Mouse (Mus musculus) limb, embryonic 15.5 days (tissue): ENCODE results near the gene Snx6. TPM values are rescaled to one million over a fixed set of nuclear protein-coding genes. Genes with fewer than 3 reads are reported as not detected.
"Not testable (repeated sequence)": the region's sequence is repeated elsewhere in the genome, so short reads cannot be mapped to it uniquely, and the experiment has no call there.

Source experiments
- ATAC-seq: fragments of 200-750 bp; cut with Nextera tagmentation; 2 replicates; pipeline ENCODE4 v1.8.0; 2017; ENCODE audit warnings: low read depth, moderate TSS enrichment; ENCODE audit not compliant: insufficient number of reproducible peaks, low FRiP score, low TSS enrichment
- H3K27ac ChIP-seq: fragments of 300-500 bp; sonication (generic); 2 replicates; pipeline ENCODE4 v1.5.1; 2015; ENCODE audit warnings: moderate library complexity, mild to moderate bottlenecking, inconsistent platforms
- H3K27me3 ChIP-seq: fragments of 300-500 bp; sonication (generic); 2 replicates; pipeline ENCODE4 v1.6.1; 2015; ENCODE audit warnings: inconsistent platforms
- H3K36me3 ChIP-seq: fragments of 300-500 bp; sonication (generic); 2 replicates; pipeline ENCODE4 v1.6.1; 2015; ENCODE audit warnings: inconsistent platforms
- H3K4me1 ChIP-seq: fragments of 300-500 bp; sonication (generic); 2 replicates; pipeline ENCODE4 v1.6.1; 2015; ENCODE audit warnings: inconsistent platforms
- H3K4me2 ChIP-seq: fragments of 300-500 bp; sonication (generic); 2 replicates; pipeline ENCODE4 v1.6.1; 2015; ENCODE audit warnings: mild to moderate bottlenecking, inconsistent platforms
- H3K4me3 ChIP-seq: fragments of 300-500 bp; sonication (generic); 2 replicates; pipeline ENCODE4 v1.5.1; 2015; ENCODE audit warnings: mild to moderate bottlenecking, inconsistent platforms
- H3K9ac ChIP-seq: fragments of 300-500 bp; sonication (generic); 2 replicates; pipeline ENCODE4 v1.6.1; 2015; ENCODE audit warnings: inconsistent platforms
- H3K9me3 ChIP-seq: fragments of 300-500 bp; sonication (generic); 2 replicates; pipeline ENCODE4 v1.6.1; 2016; ENCODE audit warnings: inconsistent platforms
- WGBS: fragments of 180-500 bp; shearing (Covaris S2); methylation state at CpG from one replicate; pipeline ENCODE4 v1.1.7; 2015; 5-methylcytosine and 5-hydroxymethylcytosine counted together
- polyA plus RNA-seq: library from polyadenylated mRNA; unstranded; fragments of >200 nt; fragmentation: Nextera tagmentation; extraction: Ambion mirVana; gene quantifications from 2 replicates; pipeline ENCODE4 v1.2.1, GENCODE M21; 2015

Gene Snx6
- polyA plus RNA-seq, result 150 and 165 TPM in 2 replicates

GRCm38 (mm10) chr12:54795153-54795998, at the start of gene Snx6:
Snx6 (minus strand) TSS chr12:54795703.
- Histone ChIP-seq H3K4me2 (peak within 1 kb of the TSS; percentile 71), H3K36me3 (no peaks in the 10 kb centered on the region), H3K9ac (peak within 1 kb of the TSS; percentile 100), H3K4me1 (peaks cover 27% of the 10 kb centered on the region), H3K9me3 (no peaks in the 10 kb centered on the region), H3K4me3 (peak within 1 kb of the TSS; percentile 96), H3K27ac (peak within 1 kb of the TSS; percentile 88), H3K27me3 (no peaks in the 10 kb centered on the region)
- WGBS, result under 1% methylated on average over 75 of the region's 76 CpGs
- peak; percentile 90 for ATAC-seq

GRCm38 (mm10) chr12:54844415-54844814, 48.9 kb upstream of the Snx6 start:
- ATAC-seq, result no peak
- no peaks in the 10 kb centered on the region for H3K9me3 ChIP-seq
- H3K4me2 ChIP-seq, result no peak overlapping the region

GRCm38 (mm10) chr12:54841576-54841975, 46.1 kb upstream of the Snx6 start:
- Histone ChIP-seq H3K4me1 (no peaks in the 10 kb centered on the region), H3K4me3 (no peak overlapping the region), H3K9ac (no peak overlapping the region), H3K9me3 (no peaks in the 10 kb centered on the region), H3K4me2 (no peak overlapping the region), H3K27me3 (no peaks in the 10 kb centered on the region), H3K27ac (no peak overlapping the region), H3K36me3 (no peaks in the 10 kb centered on the region)
- WGBS, result 92% methylated on average over 1 of the region's 1 CpGs
- ATAC-seq, result no peak

More at GRCm38 (mm10) chr12:54844415-54844814, 48.9 kb upstream of the Snx6 start:
- no peak overlapping the region for H3K4me3 ChIP-seq
- H3K9ac ChIP-seq, result no peak overlapping the region
- H3K36me3 ChIP-seq, result no peaks in the 10 kb centered on the region
- no peaks in the 10 kb centered on the region for H3K27me3 ChIP-seq
- H3K27ac ChIP-seq, result no peak overlapping the region
- H3K4me1 ChIP-seq, result no peaks in the 10 kb centered on the region

- WGBS, result 76% methylated on average over 2 of the region's 2 CpGs
- Histone ChIP-seq H3K27me3 (no peaks in the 10 kb centered on the region), H3K4me3 (no peak overlapping the region), H3K9ac (no peak overlapping the region), H3K9me3 (no peaks in the 10 kb centered on the region), H3K27ac (no peak overlapping the region), H3K4me1 (peaks cover 6% of the 10 kb centered on the region; the same call in 1 of the 2 replicates), H3K4me2 (no peak overlapping the region), H3K36me3 (no peaks in the 10 kb centered on the region)
- no peak for ATAC-seq
These were observed 44.3 kb upstream of the Snx6 start for GRCm38 (mm10) chr12:54839815-54840214.

- Histone ChIP-seq H3K36me3 (no peaks in the 10 kb centered on the region), H3K27me3 (no peaks in the 10 kb centered on the region), H3K4me1 (peaks cover 7% of the 10 kb centered on the region; the same call in 1 of the 2 replicates), H3K9ac (no peak overlapping the region), H3K9me3 (no peaks in the 10 kb centered on the region), H3K4me2 (no peak overlapping the region), H3K27ac (no peak overlapping the region), H3K4me3 (no peak overlapping the region)
- no peak for ATAC-seq
These were observed 43.4 kb upstream of the Snx6 start for GRCm38 (mm10) chr12:54838931-54839330.

- Histone ChIP-seq H3K4me1 (peaks cover 7% of the 10 kb centered on the region; the same call in 1 of the 2 replicates), H3K27me3 (no peaks in the 10 kb centered on the region), H3K4me2 (no peak overlapping the region), H3K27ac (0 out of 2 replicates have a peak overlapping the region, but pooled peaks have one; percentile 54), H3K9me3 (no peaks in the 10 kb centered on the region), H3K36me3 (no peaks in the 10 kb centered on the region), H3K9ac (no peak overlapping the region), H3K4me3 (no peak overlapping the region)
- WGBS, result 69% methylated on average over 18 of the region's 18 CpGs
- no peak for ATAC-seq
These were observed 40.4 kb upstream of the Snx6 start for GRCm38 (mm10) chr12:54835608-54836570.

- H3K9me3 ChIP-seq, result no peaks in the 10 kb centered on the region
- H3K27me3 ChIP-seq, result no peaks in the 10 kb centered on the region
- ATAC-seq, result peak; percentile 83
- peak overlapping the region; percentile 54 for H3K27ac ChIP-seq
- 6% methylated on average over 11 of the region's 11 CpGs for WGBS
- H3K4me3 ChIP-seq, result peak overlapping the region; percentile 37
- H3K4me2 ChIP-seq, result peak overlapping the region; percentile 43
- H3K9ac ChIP-seq, result no peak overlapping the region
- H3K4me1 ChIP-seq, result peaks cover 7% of the 10 kb centered on the region; the same call in 1 of the 2 replicates
- no peaks in the 10 kb centered on the region for H3K36me3 ChIP-seq
These were observed 39.5 kb upstream of the Snx6 start for GRCm38 (mm10) chr12:54834925-54835447.

- peaks cover 7% of the 10 kb centered on the region; the same call in 1 of the 2 replicates for H3K4me1 ChIP-seq
- no peak for ATAC-seq
- no peaks in the 10 kb centered on the region for H3K36me3 ChIP-seq
- WGBS, result 62% methylated on average over 9 of the region's 9 CpGs
- H3K9ac ChIP-seq, result no peak overlapping the region
- no peaks in the 10 kb centered on the region for H3K9me3 ChIP-seq
- H3K4me2 ChIP-seq, result no peak overlapping the region
- no peak overlapping the region for H3K4me3 ChIP-seq
- no peak overlapping the region for H3K27ac ChIP-seq
- H3K27me3 ChIP-seq, result no peaks in the 10 kb centered on the region
These were observed 38.4 kb upstream of the Snx6 start for GRCm38 (mm10) chr12:54833856-54834399.

- H3K9ac ChIP-seq, H3K27ac ChIP-seq, H3K9me3 ChIP-seq, ATAC-seq, H3K27me3 ChIP-seq, H3K4me3 ChIP-seq, H3K36me3 ChIP-seq, H3K4me2 ChIP-seq, H3K4me1 ChIP-seq: not testable (repeated sequence)
- WGBS, result 83% methylated on average over 1 of the region's 1 CpGs
These were observed 36.4 kb upstream of the Snx6 start for GRCm38 (mm10) chr12:54831927-54832326.

GRCm38 (mm10) chr12:54830574-54830973, 35.1 kb upstream of the Snx6 start:
- ATAC-seq, result no peak
- WGBS, result 18% methylated on average over 6 of the region's 6 CpGs
- no peak overlapping the region for H3K4me2 ChIP-seq
- no peak overlapping the region for H3K4me3 ChIP-seq
- H3K27me3 ChIP-seq, result no peaks in the 10 kb centered on the region
- H3K27ac ChIP-seq, result no peak overlapping the region
- H3K4me1 ChIP-seq, result peaks cover 7% of the 10 kb centered on the region; the same call in 1 of the 2 replicates
- no peaks in the 10 kb centered on the region for H3K9me3 ChIP-seq
- no peaks in the 10 kb centered on the region for H3K36me3 ChIP-seq
- H3K9ac ChIP-seq, result no peak overlapping the region

GRCm38 (mm10) chr12:54829876-54830275, 34.4 kb upstream of the Snx6 start:
- no peaks in the 10 kb centered on the region for H3K9me3 ChIP-seq
- H3K4me3 ChIP-seq, result no peak overlapping the region
- peaks cover 2% of the 10 kb centered on the region; the same call in 1 of the 2 replicates for H3K4me1 ChIP-seq
- 46% methylated on average over 5 of the region's 5 CpGs for WGBS
- no peak overlapping the region for H3K27ac ChIP-seq
- no peak for ATAC-seq
- H3K4me2 ChIP-seq, result no peak overlapping the region
- H3K27me3 ChIP-seq, result no peaks in the 10 kb centered on the region
- H3K9ac ChIP-seq, result no peak overlapping the region
- no peaks in the 10 kb centered on the region for H3K36me3 ChIP-seq
